Mouse (Mus musculus): ENCODE data around the gene Wdfy3.

DNA sequence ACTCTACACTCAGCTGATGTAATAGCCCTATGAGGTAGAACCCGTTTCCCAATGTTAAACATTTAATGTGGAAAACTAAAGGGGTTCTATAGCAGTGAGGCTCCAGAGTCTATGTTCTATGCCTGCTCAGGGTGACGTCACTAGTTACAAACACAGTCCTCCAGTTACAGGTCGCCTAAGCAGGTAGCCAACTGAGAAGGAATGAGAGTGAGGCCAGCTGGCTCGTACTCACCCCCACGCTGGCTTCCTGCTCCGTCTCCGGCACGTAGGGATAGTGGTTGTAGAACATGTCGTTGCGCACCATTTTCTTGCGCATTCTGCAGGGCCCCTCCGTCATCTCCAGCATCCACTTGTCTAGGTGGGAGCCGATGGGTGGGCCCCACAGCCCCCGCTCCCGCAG is 187.5 kb downstream of the Wdfy3 start:
- TF ChIP-seq CTCF (IDR thresholded peaks at IDR 0.05; ENCODE audit: low read depth) (no peak), EP300 (IDR thresholded peaks at IDR 0.05; ENCODE audit: low read depth) (no peak)
